Comparison of ENCODE assay signal across 8 mouse cellular contexts in the genomic region with DNA sequence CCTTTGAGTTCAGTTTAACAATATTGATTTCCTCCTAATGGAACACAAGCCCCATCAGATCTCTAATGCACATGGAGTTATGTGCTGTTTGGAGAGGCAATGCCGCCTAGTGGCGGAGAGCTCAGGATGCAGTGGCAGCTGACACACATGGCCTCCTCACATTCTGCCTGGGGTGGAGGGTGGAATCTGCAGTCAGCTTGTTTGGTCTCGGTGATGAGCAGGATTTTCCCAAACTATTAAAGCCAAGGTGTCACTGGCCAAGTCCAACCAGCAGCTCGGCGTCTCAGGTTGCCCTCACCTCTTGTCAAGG.
DNase-seq lines count a peak whose midpoint lies in the region; ATAC-seq and TF ChIP-seq lines count a peak whose summit lies in the region.

No protein-coding gene starts in this region.

- no peaks in the 10 kb centered on the region for H3K36me3 ChIP-seq in forebrain, embryonic 10.5 days (replicated peaks)
- H3K36me3 ChIP-seq in heart, embryonic 15.5 days = no peaks in the 10 kb centered on the region
- no peaks in the 10 kb centered on the region for H3K36me3 ChIP-seq in lung, postnatal 0 days (ENCODE audit: insufficient read depth, low read length)

- H3K4me3 ChIP-seq in forebrain, embryonic 10.5 days = no peak overlapping the region
- H3K4me3 ChIP-seq in heart, embryonic 15.5 days = no peak overlapping the region
- no peak overlapping the region for H3K4me3 ChIP-seq in lung, postnatal 0 days (ENCODE audit: low read depth, low read length)

- TF ChIP-seq EP300 in lung, postnatal 0 days (IDR thresholded peaks at IDR 0.05) = no peak

- no peak overlapping the region for H3K9ac ChIP-seq in heart, embryonic 15.5 days
- H3K9ac ChIP-seq in lung, postnatal 0 days (replicated peaks; ENCODE audit: low read depth) = no peak overlapping the region

- no peaks in the 10 kb centered on the region for H3K9me3 ChIP-seq in forebrain, embryonic 10.5 days
- no peaks in the 10 kb centered on the region for H3K9me3 ChIP-seq in heart, embryonic 15.5 days (replicated peaks)
- no peaks in the 10 kb centered on the region for H3K9me3 ChIP-seq in lung, postnatal 0 days (ENCODE audit: low read length)

- H3K4me2 ChIP-seq in heart, embryonic 15.5 days = peak overlapping the region; percentile 35
- H3K4me2 ChIP-seq in lung, postnatal 0 days (replicated peaks; ENCODE audit: low read depth, low read length) = no peak overlapping the region

- H3K4me1 ChIP-seq in forebrain, embryonic 10.5 days = peaks cover 47% of the 10 kb centered on the region
- H3K4me1 ChIP-seq in heart, embryonic 15.5 days (replicated peaks) = peaks cover 18% of the 10 kb centered on the region
- no peaks in the 10 kb centered on the region; the same call in 1 of the 2 replicates for H3K4me1 ChIP-seq in lung, postnatal 0 days (ENCODE audit: insufficient read depth, low read depth, low read length)

- DNase-seq in adrenal gland, adult (ENCODE audit: inconsistent age in 2 of 2, low spot score in 1 of 2) = peak; percentile 55 to 81
- no peak for DNase-seq in adrenal gland, adult 8-10 months
- peak; percentile 61 for DNase-seq in adrenal gland, adult 2 months
- DNase-seq in forebrain, embryonic 10.5 days (ENCODE audit: extremely low spot score, low spot score) = no peak
- peak; percentile 76 to 84 for DNase-seq in kidney, postnatal 4 days
- peak; percentile 57 for DNase-seq in lung, postnatal 0 days (ENCODE audit: low spot score)
- peak; percentile 31 to 33 for DNase-seq in right cerebral cortex, postnatal 36 days (ENCODE audit: low spot score in 2 of 2)

- 48% methylated on average over 5 of the region's 5 CpGs for WGBS in forebrain, embryonic 10.5 days
- WGBS in heart, embryonic 15.5 days = 34% methylated on average over 5 of the region's 5 CpGs
- 31% methylated on average over 5 of the region's 5 CpGs for WGBS in lung, postnatal 0 days

- 0 out of 2 replicates have a peak overlapping the region, but pooled peaks have one; percentile 53 for H3K27ac ChIP-seq in forebrain, embryonic 10.5 days
- H3K27ac ChIP-seq in heart, embryonic 15.5 days = no peak overlapping the region
- no peak overlapping the region for H3K27ac ChIP-seq in lung, postnatal 0 days (ENCODE audit: low read length)

- TF ChIP-seq CTCF in lung, postnatal 0 days (IDR thresholded peaks at IDR 0.05) = peak; percentile 94

- H3K27me3 ChIP-seq in forebrain, embryonic 10.5 days (ENCODE audit: poor library complexity, severe bottlenecking) = peaks cover 9% of the 10 kb centered on the region; the same call in 1 of the 2 replicates
- 0 out of 2 replicates have a peak, but pooled peaks cover 3% of the 10 kb centered on the region for H3K27me3 ChIP-seq in heart, embryonic 15.5 days
- H3K27me3 ChIP-seq in lung, postnatal 0 days (replicated peaks; ENCODE audit: insufficient read depth, low read length) = no peaks in the 10 kb centered on the region

- ATAC-seq in heart, embryonic 15.5 days (replicated peaks; ENCODE audit: insufficient number of reproducible peaks, insufficient read depth, low FRiP score, low read depth) = no peak
- peak; percentile 57; the same call in 1 of the 2 replicates for ATAC-seq in lung, postnatal 0 days

Comparison
In these comparisons a context has a peak if more than half of its experiments do, and no peak if none do; other contexts are left out.
1. DNase-seq: peak in adrenal gland, adult (2 of 2), adrenal gland, adult 2 months (single experiment), kidney, postnatal 4 days (2 of 2), lung, postnatal 0 days (single experiment) and right cerebral cortex, postnatal 36 days (2 of 2); none in adrenal gland, adult 8-10 months (single experiment) and forebrain, embryonic 10.5 days (single experiment).